Mouse (Mus musculus): ENCODE measurements around the gene Atrnl1. TPM values are rescaled to one million over a fixed set of nuclear protein-coding genes. Genes with fewer than 3 reads are reported as not detected.

Atrnl1 gene
- polyA plus RNA-seq (2015; fragmentation: Nextera tagmentation; extraction: Ambion mirVana), result 8.1 and 8.5 TPM in 2 replicates

DNA sequence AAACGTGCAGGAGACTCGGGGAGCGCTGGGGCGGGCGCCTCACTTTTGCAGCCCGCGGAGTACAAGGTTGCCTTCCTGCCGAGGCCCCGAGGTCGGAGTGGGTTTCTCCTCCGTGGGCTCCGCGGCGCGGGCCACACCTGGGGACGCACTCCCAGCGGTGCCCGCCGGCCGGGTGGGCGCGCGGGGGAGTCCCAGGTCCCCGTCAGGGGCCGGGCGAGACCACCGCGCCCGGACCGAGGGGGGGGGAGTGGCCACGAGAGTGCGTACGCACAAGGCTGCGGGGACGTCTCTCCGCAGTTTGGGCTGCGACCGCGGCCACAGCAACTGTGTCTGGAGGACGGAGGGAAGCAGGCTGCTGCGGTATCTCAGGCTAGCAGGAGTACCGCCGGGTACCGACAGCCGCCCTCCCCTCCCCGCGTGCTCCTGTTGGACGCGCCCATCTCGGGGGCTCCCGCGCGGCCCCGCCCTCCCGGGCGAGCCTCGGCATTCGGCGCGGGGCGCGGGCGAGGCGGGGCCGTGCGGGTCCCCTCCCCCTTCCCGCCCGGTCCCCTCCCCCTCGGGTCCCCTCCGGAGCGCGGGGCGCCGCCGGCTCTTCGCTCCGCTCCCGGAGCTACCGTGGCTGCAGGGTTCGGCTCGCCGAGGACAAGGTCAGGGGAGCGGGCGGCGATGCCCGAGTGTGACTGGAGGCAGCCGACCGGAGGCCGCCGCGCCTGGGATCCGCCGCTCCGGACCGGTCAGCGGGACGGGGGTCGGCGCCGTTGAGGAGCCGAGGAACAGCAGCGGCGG is at the start of gene Atrnl1:
Atrnl1 (plus strand) TSS at position 559 of the 786 bp plus-strand sequence.
- peak; percentile 94 for ATAC-seq (replicated peaks; ENCODE audit: low FRiP score, low read depth)
- TF ChIP-seq CTCF (IDR thresholded peaks at IDR 0.05; ENCODE audit: low read depth), result no peak
- no peaks in the 10 kb centered on the region for H3K9me3 ChIP-seq (replicated peaks; ENCODE audit: low read length)
- peak within 1 kb of the TSS; percentile 96 for H3K9ac ChIP-seq (ENCODE audit: low read depth, low read length)
- 0 out of 2 replicates have a peak, but pooled peaks cover 3% of the 10 kb centered on the region for H3K4me1 ChIP-seq (replicated peaks; ENCODE audit: insufficient read depth, low read length)
- DNase-seq (ENCODE audit: low spot score), result peak; percentile 92
- peak within 1 kb of the TSS; percentile 95 for H3K4me3 ChIP-seq (replicated peaks; ENCODE audit: low read depth, low read length)
- H3K4me2 ChIP-seq (ENCODE audit: low read length), result peak within 1 kb of the TSS; percentile 98
- peak within 1 kb of the TSS; percentile 89 for H3K27ac ChIP-seq
- H3K36me3 ChIP-seq (ENCODE audit: insufficient read depth, low read length), result no peaks in the 10 kb centered on the region
- H3K27me3 ChIP-seq (ENCODE audit: insufficient read depth, low read length), result no peaks in the 10 kb centered on the region
- WGBS, result under 1% methylated on average over 72 of the region's 103 CpGs

GRCm38 (mm10) chr19:57561486-57561885 is 49.3 kb upstream of the Atrnl1 start:
- Histone ChIP-seq H3K27me3 (ENCODE audit: insufficient read depth, low read length) (no peaks in the 10 kb centered on the region), H3K36me3 (ENCODE audit: insufficient read depth, low read length) (no peaks in the 10 kb centered on the region), H3K4me3 (replicated peaks; ENCODE audit: low read depth, low read length) (no peak overlapping the region), H3K4me1 (replicated peaks; ENCODE audit: insufficient read depth, low read length) (no peaks in the 10 kb centered on the region), H3K4me2 (ENCODE audit: low read length) (no peak overlapping the region), H3K27ac (no peak overlapping the region), H3K9ac (ENCODE audit: low read depth, low read length) (no peak overlapping the region), H3K9me3 (replicated peaks; ENCODE audit: low read length) (no peaks in the 10 kb centered on the region)
- WGBS, result 88% methylated on average over 4 of the region's 4 CpGs
- TF ChIP-seq CTCF (IDR thresholded peaks at IDR 0.05; ENCODE audit: low read depth), result no peak
- DNase-seq (ENCODE audit: low spot score), result no peak
- ATAC-seq (replicated peaks; ENCODE audit: low FRiP score, low read depth), result no peak

DNA sequence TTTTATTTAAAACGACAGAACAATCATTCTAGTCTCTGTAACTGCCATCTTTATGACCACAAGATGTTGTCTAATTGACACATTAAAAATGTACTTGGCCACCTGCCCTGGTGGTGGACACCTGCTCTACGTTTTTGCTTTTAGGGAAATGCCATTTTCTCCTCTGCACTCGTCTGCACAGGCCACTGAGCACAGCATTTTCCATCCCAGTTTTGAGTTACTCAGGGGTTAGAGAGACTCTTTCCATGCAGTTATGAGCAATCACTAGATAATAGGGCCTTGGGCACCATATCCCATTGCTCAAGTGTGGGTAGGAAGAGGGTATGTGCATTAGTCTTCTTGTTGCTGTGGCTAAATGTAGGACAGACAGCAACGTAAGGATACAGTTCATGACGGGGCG is 41.8 kb upstream of the Atrnl1 start:
- no peak overlapping the region for H3K4me3 ChIP-seq (replicated peaks; ENCODE audit: low read depth, low read length)
- WGBS, result 61% methylated on average over 6 of the region's 6 CpGs
- no peaks in the 10 kb centered on the region for H3K36me3 ChIP-seq (ENCODE audit: insufficient read depth, low read length)
- H3K27ac ChIP-seq, result no peak overlapping the region
- H3K9me3 ChIP-seq (replicated peaks; ENCODE audit: low read length), result no peaks in the 10 kb centered on the region
- no peak overlapping the region for H3K4me2 ChIP-seq (ENCODE audit: low read length)
- no peak for TF ChIP-seq CTCF (IDR thresholded peaks at IDR 0.05; ENCODE audit: low read depth)
- H3K27me3 ChIP-seq (ENCODE audit: insufficient read depth, low read length), result no peaks in the 10 kb centered on the region
- no peaks in the 10 kb centered on the region for H3K4me1 ChIP-seq (replicated peaks; ENCODE audit: insufficient read depth, low read length)
- ATAC-seq (replicated peaks; ENCODE audit: low FRiP score, low read depth) (no peak), DNase-seq (ENCODE audit: low spot score) (no peak)
- H3K9ac ChIP-seq (ENCODE audit: low read depth, low read length), result no peak overlapping the region

DNA sequence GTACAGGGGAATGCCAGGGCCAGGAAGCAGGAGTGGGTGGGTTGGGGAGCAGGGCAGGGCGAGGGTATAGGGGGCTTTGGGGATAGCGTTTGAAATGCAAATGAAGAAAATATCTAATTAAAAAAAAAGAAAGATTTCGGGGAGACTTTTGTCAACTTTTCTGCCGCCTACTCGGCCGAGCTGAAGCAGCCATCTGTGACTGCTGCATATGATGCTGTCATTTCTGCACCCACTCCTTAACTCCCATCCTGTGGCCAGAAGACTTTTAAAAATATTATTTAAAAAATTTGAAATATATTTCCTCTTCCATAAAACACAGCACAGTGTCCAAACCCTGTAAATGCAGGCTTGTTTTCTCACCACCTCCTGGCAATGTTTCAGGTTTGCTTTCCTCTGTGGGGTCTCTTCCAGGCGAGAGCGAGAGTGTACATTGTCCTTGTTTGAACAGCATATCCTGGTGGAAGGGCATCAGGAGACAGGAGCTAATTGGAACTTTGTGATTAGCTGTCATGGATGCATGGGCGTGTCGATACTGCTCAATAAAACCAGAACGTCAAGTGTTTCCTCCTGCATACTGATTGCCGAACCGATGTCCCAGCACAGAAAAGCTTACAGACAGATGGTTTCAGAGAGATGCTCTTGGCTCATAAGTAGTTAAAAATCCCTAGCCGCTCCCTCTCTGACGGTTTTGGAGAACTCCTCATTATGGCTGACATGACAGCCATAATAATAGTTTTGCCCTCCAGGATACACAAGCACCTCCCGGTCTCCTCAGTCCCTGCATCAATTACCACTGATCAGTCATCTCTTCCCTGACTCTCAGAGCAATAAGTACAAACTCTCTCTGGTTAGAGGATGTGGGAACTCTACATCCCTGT is 38.2 kb upstream of the Atrnl1 start:
- no peak for TF ChIP-seq CTCF (IDR thresholded peaks at IDR 0.05; ENCODE audit: low read depth)
- Histone ChIP-seq H3K9ac (ENCODE audit: low read depth, low read length) (no peak overlapping the region), H3K4me3 (replicated peaks; ENCODE audit: low read depth, low read length) (no peak overlapping the region), H3K36me3 (ENCODE audit: insufficient read depth, low read length) (no peaks in the 10 kb centered on the region), H3K4me2 (ENCODE audit: low read length) (no peak overlapping the region), H3K27me3 (ENCODE audit: insufficient read depth, low read length) (no peaks in the 10 kb centered on the region), H3K4me1 (replicated peaks; ENCODE audit: insufficient read depth, low read length) (no peaks in the 10 kb centered on the region), H3K27ac (no peak overlapping the region), H3K9me3 (replicated peaks; ENCODE audit: low read length) (no peaks in the 10 kb centered on the region)
- ATAC-seq (replicated peaks; ENCODE audit: low FRiP score, low read depth) (no peak), DNase-seq (ENCODE audit: low spot score) (no peak)
- 79% methylated on average over 16 of the region's 16 CpGs for WGBS

- no peak overlapping the region for H3K4me2 ChIP-seq (ENCODE audit: low read length)
- no peak for TF ChIP-seq CTCF (IDR thresholded peaks at IDR 0.05; ENCODE audit: low read depth)
- DNase-seq (ENCODE audit: low spot score) (no peak), ATAC-seq (replicated peaks; ENCODE audit: low FRiP score, low read depth) (no peak)
- no peak overlapping the region for H3K9ac ChIP-seq (ENCODE audit: low read depth, low read length)
- H3K9me3 ChIP-seq (replicated peaks; ENCODE audit: low read length), result no peaks in the 10 kb centered on the region
- H3K36me3 ChIP-seq (ENCODE audit: insufficient read depth, low read length), result no peaks in the 10 kb centered on the region
- no peaks in the 10 kb centered on the region for H3K27me3 ChIP-seq (ENCODE audit: insufficient read depth, low read length)
- no peak overlapping the region for H3K4me3 ChIP-seq (replicated peaks; ENCODE audit: low read depth, low read length)
- H3K4me1 ChIP-seq (replicated peaks; ENCODE audit: insufficient read depth, low read length), result no peaks in the 10 kb centered on the region
- H3K27ac ChIP-seq, result no peak overlapping the region
These were observed 37.4 kb upstream of the Atrnl1 start for GRCm38 (mm10) chr19:57573470-57573869.

- Histone ChIP-seq H3K9ac (ENCODE audit: low read depth, low read length) (no peak overlapping the region), H3K36me3 (ENCODE audit: insufficient read depth, low read length) (no peaks in the 10 kb centered on the region), H3K27ac (no peak overlapping the region), H3K9me3 (replicated peaks; ENCODE audit: low read length) (no peaks in the 10 kb centered on the region), H3K4me3 (replicated peaks; ENCODE audit: low read depth, low read length) (no peak overlapping the region), H3K4me2 (ENCODE audit: low read length) (no peak overlapping the region), H3K4me1 (replicated peaks; ENCODE audit: insufficient read depth, low read length) (no peaks in the 10 kb centered on the region), H3K27me3 (ENCODE audit: insufficient read depth, low read length) (no peaks in the 10 kb centered on the region)
- ATAC-seq (replicated peaks; ENCODE audit: low FRiP score, low read depth), result no peak
- 77% methylated on average over 7 of the region's 7 CpGs for WGBS
- DNase-seq (ENCODE audit: low spot score), result no peak
- no peak for TF ChIP-seq CTCF (IDR thresholded peaks at IDR 0.05; ENCODE audit: low read depth)
These were observed 35.8 kb upstream of the Atrnl1 start for GRCm38 (mm10) chr19:57575027-57575426.
